Mouse (Mus musculus) embryonic fibroblast, embryonic 13.5 days (primary cell): ENCODE measurements around the gene Usp29. TPM values are rescaled to one million over a fixed set of nuclear protein-coding genes. Genes with fewer than 3 reads are reported as not detected.

Experiments used
- H3K27ac ChIP-seq: 2 replicates; pipeline ENCODE4 v1.5.1; 2012; ENCODE audit warnings: low read length, control low read depth, inconsistent platforms; ENCODE audit not compliant: insufficient read depth
- H3K4me1 ChIP-seq: 2 replicates; pipeline ENCODE4 v1.6.1; 2011; ENCODE audit warnings: low read length; ENCODE audit not compliant: control insufficient read depth, insufficient read depth
- H3K4me3 ChIP-seq: 2 replicates; pipeline ENCODE4 v1.5.1; 2011; ENCODE audit warnings: mild to moderate bottlenecking, control low read depth, low read length; ENCODE audit not compliant: insufficient read depth
- CTCF ChIP-seq: IDR thresholded peaks from 2 replicates; pipeline ENCODE4 v1.5.1; 2011; ENCODE audit warnings: mild to moderate bottlenecking, control low read depth, low read length, moderate library complexity, borderline replicate concordance; ENCODE audit not compliant: insufficient read depth
- POLR2A ChIP-seq: IDR thresholded peaks from 2 replicates; pipeline ENCODE4 v1.6.1; 2011; ENCODE audit warnings: low read depth, mild to moderate bottlenecking, control low read depth, low read length, moderate library complexity
- polyA plus RNA-seq: library from polyadenylated mRNA; stranded (reverse); fragments of >200 nt; gene quantifications from 2 replicates; pipeline ENCODE4 v1.2.4, GENCODE M21; 2011; ENCODE audit warnings: low read depth; ENCODE audit not compliant: missing spikeins, insufficient read length

The Usp29 gene
- polyA plus RNA-seq, 1 experiment = 4.9 TPM

DNA sequence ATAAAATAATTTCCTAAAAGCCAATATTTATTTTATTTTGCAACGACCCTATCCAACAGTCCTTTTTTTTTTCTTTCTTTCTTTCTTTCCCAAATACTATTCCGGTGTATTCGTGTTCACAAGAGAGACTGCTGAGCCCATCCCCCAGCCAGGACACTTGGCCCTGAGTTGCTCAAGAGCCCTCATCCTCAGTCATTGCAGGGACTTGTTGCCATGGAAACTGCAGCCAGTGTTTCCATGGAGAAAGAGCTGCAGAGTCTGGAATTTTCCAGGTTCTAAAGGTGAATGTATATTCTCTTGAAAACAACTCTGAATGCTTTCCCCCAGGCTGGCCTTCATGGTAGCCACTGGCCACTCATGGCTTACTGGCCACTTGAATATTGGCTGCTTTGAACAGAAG, 80.2 kb downstream of the Usp29 start:
- H3K27ac ChIP-seq = no peak overlapping the region
- no peaks in the 10 kb centered on the region for H3K4me1 ChIP-seq
- H3K4me3 ChIP-seq = no peak overlapping the region
- TF ChIP-seq POLR2A (no peak), CTCF (no peak)

DNA sequence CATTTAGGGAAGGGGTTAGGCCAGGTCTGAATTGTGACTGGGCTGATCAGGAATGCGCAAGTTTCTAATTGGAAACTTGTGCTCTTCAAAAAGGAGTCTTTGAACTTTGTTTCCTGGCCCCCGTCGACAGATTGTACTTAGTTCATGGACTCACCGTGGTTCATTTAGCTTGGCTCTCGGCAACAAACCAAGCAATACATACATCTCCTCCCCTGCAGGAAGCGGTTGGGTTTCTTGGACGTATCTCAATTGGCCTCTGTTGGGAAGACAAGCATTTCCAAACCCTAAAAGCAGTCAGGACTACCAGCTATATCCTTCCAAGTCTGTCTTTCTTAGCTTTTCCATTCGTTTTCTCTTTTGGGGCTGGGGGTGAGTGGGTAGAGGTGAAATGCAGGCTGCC, 84.6 kb downstream of the Usp29 start:
- peak overlapping the region; percentile 7; the same call in 1 of the 2 replicates for H3K27ac ChIP-seq

DNA sequence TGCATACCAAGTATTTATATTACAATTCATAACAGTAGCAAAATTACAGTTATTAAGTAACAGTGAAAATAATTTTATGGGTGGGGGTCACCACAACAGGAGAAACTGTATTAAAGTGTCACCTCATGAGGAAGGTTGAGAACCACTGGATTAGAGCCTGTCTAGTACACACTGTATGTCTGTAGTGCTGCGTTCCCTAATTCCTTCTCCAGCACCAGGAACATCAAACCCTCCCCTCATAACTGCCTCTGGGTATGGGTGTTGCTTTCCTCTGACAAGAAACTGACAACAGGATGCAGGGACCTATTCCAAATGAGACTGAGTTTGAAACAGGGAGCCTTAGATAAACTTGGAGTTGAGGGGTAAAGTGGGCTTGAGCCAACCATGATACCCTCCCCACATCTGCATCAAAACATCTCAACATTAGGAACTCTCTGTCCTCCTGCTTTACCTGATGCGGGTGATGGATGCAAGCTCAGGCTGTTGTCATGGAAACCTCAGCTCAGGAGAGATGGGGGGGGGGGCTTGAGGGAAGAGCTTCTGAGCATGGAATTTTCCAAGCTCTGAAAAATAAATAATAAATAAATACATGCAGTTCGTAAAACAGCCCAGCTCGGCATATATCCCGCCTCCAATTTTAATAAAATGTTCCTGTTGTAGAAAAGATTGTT, 86.5 kb downstream of the Usp29 start:
- Histone ChIP-seq H3K4me1 (no peaks in the 10 kb centered on the region), H3K4me3 (no peak overlapping the region), H3K27ac (no peak overlapping the region)
- TF ChIP-seq CTCF (no peak), POLR2A (no peak)

More for the DNA sequence above, 84.6 kb downstream of the Usp29 start:
- no peak for TF ChIP-seq CTCF
- no peak for TF ChIP-seq POLR2A
- no peaks in the 10 kb centered on the region for H3K4me1 ChIP-seq
- H3K4me3 ChIP-seq = no peak overlapping the region

DNA sequence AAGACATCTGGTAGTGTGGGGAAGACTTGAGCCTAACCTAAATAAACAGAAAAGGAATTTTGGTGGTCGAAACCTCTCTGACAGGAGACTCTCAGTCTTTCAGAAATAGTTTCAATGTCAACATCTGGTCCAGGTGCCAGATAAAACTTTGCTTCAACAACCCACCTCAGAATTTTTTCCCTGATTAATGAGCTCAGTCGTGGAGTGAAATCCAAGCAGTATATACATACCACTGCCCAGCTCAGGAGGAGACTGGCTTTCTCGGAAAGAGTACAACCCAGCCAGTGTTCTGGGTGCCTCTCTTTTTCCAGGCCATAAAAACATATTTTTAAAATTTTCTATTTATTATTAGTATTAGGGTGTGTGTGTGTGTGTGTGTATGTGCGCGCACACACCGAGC, 89.9 kb downstream of the Usp29 start:
- H3K27ac ChIP-seq = no peak overlapping the region
- no peaks in the 10 kb centered on the region; the same call in 1 of the 2 replicates for H3K4me1 ChIP-seq
- no peak overlapping the region for H3K4me3 ChIP-seq
- TF ChIP-seq POLR2A = no peak
- no peak for TF ChIP-seq CTCF

DNA sequence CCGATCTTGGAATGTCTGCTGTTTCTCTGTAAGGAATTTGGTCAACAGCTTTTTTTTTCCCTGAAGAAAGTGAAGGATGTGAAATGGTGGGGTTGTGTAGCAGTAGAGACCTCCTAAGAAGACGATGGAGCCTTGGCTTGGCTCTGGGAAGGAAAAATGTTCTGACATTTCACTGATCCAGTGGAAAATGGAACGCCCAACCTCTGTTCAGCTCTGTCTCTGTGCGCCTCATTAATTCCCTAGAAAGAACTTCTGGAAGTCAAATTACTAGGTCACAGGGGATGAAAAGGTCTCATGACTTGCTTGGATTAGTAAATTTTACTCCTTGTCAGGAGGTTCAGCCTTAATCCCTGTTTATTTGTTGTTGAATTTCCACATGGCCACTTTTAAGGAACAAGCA, 92.3 kb downstream of the Usp29 start:
- no peak overlapping the region for H3K27ac ChIP-seq

DNA sequence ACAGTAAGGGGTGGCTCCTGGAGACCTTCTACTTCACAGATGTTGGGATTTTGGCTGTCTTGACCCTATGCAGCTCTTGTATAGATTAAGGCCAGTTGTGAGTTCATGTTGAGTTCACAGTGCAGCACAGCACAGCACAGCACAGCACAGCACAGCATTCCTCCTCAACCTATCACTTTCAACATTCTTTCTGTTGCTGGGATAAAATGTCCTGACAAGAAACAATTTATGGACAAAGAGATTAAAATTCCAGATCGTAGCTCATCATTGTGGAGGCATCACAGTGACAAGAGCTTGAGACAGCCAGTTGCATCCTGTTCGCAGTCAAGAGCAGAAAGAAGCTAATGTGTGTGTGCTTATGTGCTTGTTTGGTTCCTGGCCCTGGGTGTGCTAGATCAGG, 93.3 kb downstream of the Usp29 start:
- Histone ChIP-seq H3K4me3 (no peak overlapping the region), H3K4me1 (no peaks in the 10 kb centered on the region; the same call in 1 of the 2 replicates), H3K27ac (no peak overlapping the region)
- TF ChIP-seq POLR2A (no peak), CTCF (no peak)

More for the DNA sequence above, 92.3 kb downstream of the Usp29 start:
- Histone ChIP-seq H3K4me3 (no peak overlapping the region), H3K4me1 (no peaks in the 10 kb centered on the region; the same call in 1 of the 2 replicates)
- TF ChIP-seq CTCF (no peak), POLR2A (no peak)

DNA sequence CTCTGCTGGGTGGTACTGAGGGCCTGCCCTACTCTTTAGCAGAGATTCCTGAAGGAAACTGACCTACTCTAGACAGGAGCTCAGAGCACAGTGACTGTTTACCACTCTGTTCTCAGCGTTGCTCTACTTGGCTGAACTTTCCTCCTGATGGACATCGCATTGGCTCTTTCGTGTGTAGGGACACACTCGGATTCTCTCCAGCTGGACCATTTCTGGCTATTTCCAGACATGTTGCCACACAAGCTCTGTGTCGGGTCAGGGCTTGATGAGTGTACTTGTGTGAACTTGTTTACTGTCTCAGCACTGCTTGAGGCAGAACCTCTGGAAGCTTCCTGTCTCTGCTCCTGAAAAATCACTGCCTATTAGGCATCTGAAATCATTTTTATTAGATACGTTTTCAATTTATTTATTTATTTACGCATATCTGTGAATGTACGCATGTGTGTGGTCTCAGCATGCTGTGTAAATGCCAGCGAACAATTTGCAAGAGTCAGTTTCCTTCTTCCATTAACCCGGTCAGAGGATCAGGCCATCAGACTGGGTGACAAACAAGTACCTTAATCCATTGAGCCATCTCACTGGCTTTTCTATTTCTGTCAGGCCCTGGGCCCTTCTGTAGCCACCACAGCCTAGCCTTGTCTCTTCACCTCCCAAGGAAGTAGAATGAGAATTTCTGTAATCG, 95.7 kb downstream of the Usp29 start:
- no peak for TF ChIP-seq CTCF
- TF ChIP-seq POLR2A = no peak
- H3K4me1 ChIP-seq = no peaks in the 10 kb centered on the region; the same call in 1 of the 2 replicates
- no peak overlapping the region for H3K4me3 ChIP-seq
- H3K27ac ChIP-seq = no peak overlapping the region

DNA sequence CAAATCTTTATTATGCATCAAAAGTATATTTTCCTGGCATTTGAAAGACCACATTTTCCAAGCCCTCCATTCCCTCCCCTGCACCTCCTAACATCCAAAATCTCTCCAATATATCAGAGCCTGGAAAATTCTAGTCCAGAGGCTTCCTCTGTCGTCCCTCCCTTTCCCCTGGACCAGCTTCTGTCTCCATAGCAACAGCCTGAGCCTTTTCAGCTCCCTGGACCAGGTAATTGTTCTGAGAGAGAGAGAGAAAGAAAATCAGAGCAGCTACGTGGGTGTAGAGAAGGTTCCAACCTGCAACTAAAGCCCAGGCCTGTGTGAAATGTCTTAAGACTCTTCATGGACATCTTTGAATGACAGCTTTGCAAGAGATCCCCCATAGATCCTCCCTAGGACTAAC, 98.8 kb downstream of the Usp29 start:
- Histone ChIP-seq H3K27ac (no peak overlapping the region), H3K4me1 (no peaks in the 10 kb centered on the region), H3K4me3 (no peak overlapping the region)
- TF ChIP-seq POLR2A (no peak), CTCF (no peak)

DNA sequence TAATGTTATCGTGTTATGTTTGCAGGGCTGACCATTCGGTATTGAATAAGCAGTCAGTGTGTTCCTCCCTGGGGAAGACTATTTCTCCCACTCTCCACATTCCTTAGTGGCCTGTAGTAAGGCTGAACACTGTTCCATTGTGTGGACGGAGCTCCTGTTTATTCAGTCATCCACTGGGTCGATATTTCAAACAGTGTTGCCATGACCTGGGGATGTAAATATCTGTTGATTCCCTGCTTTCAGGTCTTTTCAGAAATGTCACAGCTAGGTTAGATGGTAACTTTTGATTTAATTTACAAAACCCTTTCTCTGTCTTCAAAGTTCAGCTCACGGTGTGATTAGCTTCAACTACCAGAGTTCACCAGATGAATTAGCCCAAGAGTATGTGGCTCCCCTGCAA, 104.6 kb downstream of the Usp29 start:
- Histone ChIP-seq H3K27ac (no peak overlapping the region), H3K4me3 (no peak overlapping the region), H3K4me1 (no peaks in the 10 kb centered on the region)
- TF ChIP-seq CTCF (no peak), POLR2A (no peak)

DNA sequence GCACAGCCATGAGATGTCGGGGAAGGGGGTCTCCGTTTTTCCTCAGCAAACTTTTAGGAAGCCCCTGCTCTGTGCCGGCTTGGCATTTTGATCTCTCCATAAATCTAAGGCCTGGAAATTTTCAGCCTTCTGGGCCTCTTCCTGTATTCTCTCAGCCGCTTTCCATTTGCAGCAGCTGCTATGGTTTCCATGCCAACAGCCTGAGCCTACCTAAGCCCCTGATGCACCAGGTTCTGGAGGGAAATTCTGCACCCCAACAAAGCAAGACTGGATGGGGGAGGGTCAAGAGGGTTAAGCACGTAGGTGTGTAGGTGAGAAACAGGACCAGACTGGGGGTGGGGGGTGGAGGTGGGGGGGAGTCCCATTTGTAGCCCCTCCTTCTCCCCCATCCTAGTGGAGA, 105.0 kb downstream of the Usp29 start:
- Histone ChIP-seq H3K4me1 (no peaks in the 10 kb centered on the region), H3K27ac (no peak overlapping the region), H3K4me3 (no peak overlapping the region)
- no peak for TF ChIP-seq CTCF
- TF ChIP-seq POLR2A = no peak
